Mouse (Mus musculus): ENCODE results near the gene Msmp. TPM values are rescaled to one million over a fixed set of nuclear protein-coding genes. Genes with fewer than 3 reads are reported as not detected.

The Msmp gene
- polyA plus RNA-seq, 1 experiment: not detected

DNA sequence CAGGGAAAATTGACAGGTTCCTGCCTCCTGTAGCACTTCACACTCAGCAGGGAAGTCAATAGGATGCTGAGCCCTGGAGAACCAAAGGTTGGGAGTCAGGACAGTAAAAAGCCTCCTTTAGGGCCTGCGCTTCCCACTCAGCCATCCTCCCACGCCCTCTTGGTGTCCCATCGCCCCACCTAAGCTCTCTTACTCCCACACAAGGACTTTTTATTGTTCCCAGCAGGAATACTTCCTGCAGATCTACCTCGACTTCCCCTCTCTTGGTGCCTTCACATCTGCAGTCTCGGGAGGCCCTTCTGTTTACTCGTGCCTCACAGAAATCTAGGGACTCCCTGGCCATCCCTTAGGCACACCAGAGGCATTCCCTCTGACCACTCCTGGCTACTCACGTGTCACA is 873 bp downstream of the Msmp start:
- Histone ChIP-seq H3K27me3 (ENCODE audit: control insufficient read depth, insufficient read depth, insufficient read length) (no peaks in the 10 kb centered on the region), H3K79me2 (ENCODE audit: control insufficient read depth, insufficient read depth) (no peaks in the 10 kb centered on the region), H3K36me3 (ENCODE audit: control insufficient read depth, insufficient read depth) (peaks cover 20% of the 10 kb centered on the region), H3K4me2 (ENCODE audit: low read depth) (no peak overlapping the region), H3K4me3 (no peak overlapping the region), H3ac (ENCODE audit: control insufficient read depth, insufficient read length) (no peak overlapping the region)
- TF ChIP-seq SRF (IDR thresholded peaks at IDR 0.05; ENCODE audit: control insufficient read depth, insufficient read length, low read depth) (no peak), MYOD1 (IDR thresholded peaks at IDR 0.05; ENCODE audit: control insufficient read depth in 1 of 3, insufficient read length in 2 of 3, low read depth in 2 of 3) (no peak), MAX (IDR thresholded peaks at IDR 0.05; ENCODE audit: low read depth) (no peak), TCF3 (IDR thresholded peaks at IDR 0.05; ENCODE audit: insufficient read length, low read depth) (no peak)

DNA sequence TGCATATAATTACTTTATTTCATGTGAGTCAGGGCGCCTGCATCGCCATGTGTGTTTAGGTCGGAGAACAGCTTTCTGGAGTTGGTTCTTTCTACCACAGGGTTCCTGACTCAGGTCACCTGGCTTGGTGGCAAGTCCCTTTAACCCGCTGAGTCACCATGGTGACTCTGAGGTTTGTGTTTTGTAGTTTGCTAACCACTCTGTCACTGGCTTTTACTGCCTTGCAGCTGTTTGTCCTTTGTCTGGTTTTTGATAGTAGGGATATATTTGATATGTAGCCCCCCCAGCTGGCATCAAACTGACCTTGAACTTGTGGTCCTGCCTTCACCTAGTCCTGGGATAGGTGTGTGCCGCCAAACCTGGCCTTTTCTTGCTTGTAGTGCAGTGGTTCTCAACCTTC is 2.1 kb downstream of the Msmp start:
- Histone ChIP-seq H3K4me2 (ENCODE audit: low read depth) (no peak overlapping the region), H3K36me3 (ENCODE audit: control insufficient read depth, insufficient read depth) (peaks cover 20% of the 10 kb centered on the region), H3K27me3 (ENCODE audit: control insufficient read depth, insufficient read depth, insufficient read length) (no peaks in the 10 kb centered on the region), H3ac (ENCODE audit: control insufficient read depth, insufficient read length) (no peak overlapping the region), H3K79me2 (ENCODE audit: control insufficient read depth, insufficient read depth) (peaks cover 4% of the 10 kb centered on the region), H3K4me3 (no peak overlapping the region)
- TF ChIP-seq POLR2AphosphoS2 (IDR thresholded peaks at IDR 0.05; ENCODE audit: insufficient read length, low read depth): no peak
- TF ChIP-seq E2F4 (IDR thresholded peaks at IDR 0.05; ENCODE audit: insufficient read depth): no peak
- TF ChIP-seq SRF (IDR thresholded peaks at IDR 0.05; ENCODE audit: control insufficient read depth, insufficient read length, low read depth): no peak
- TF ChIP-seq USF1 (IDR thresholded peaks at IDR 0.05; ENCODE audit: low read depth): no peak
- TF ChIP-seq MAX (IDR thresholded peaks at IDR 0.05; ENCODE audit: low read depth): no peak
- no peak for TF ChIP-seq REST (IDR thresholded peaks at IDR 0.05; ENCODE audit: insufficient read depth, insufficient read length)
- no peak for TF ChIP-seq POLR2A (IDR thresholded peaks at IDR 0.05; ENCODE audit: insufficient read length, low read depth)
- TF ChIP-seq MYOD1 (IDR thresholded peaks at IDR 0.05; ENCODE audit: control insufficient read depth in 1 of 3, insufficient read length in 2 of 3, low read depth in 2 of 3): no peak
- TF ChIP-seq TCF12 (IDR thresholded peaks at IDR 0.05; ENCODE audit: insufficient read depth, poor library complexity, severe bottlenecking): no peak
- no peak for TF ChIP-seq MYOG (IDR thresholded peaks at IDR 0.05; ENCODE audit: control insufficient read depth in 1 of 3, insufficient read depth in 1 of 3, insufficient read length in 2 of 3, low read depth in 2 of 3)
- no peak for TF ChIP-seq TCF3 (IDR thresholded peaks at IDR 0.05; ENCODE audit: insufficient read length, low read depth)
- no peak for TF ChIP-seq CEBPB (IDR thresholded peaks at IDR 0.05; ENCODE audit: insufficient read depth, poor library complexity, severe bottlenecking)

DNA sequence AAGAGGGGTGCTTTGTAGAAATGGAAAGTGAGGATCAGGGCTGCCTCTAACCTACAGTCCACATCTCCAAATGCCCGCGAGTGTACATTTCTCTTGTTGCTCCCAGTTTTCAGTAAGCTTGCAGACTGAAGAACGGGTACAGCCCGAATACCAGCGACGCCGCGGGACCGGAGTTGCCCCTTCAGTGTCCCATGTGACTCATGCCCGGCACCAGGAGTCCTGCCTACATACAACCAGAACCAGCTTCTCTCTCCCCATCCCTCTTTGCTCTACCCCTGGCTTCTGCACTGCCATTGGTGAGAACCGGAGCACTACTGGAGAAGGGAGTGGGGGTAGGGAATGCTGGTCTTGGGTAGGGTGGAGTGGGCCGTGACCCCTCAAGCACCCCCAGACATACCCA is 2.9 kb downstream of the Msmp start:
- H3K27me3 ChIP-seq (ENCODE audit: control insufficient read depth, insufficient read depth, insufficient read length): no peaks in the 10 kb centered on the region
- peaks cover 4% of the 10 kb centered on the region for H3K79me2 ChIP-seq (ENCODE audit: control insufficient read depth, insufficient read depth)
- no peak overlapping the region for H3ac ChIP-seq (ENCODE audit: control insufficient read depth, insufficient read length)
- peaks cover 20% of the 10 kb centered on the region for H3K36me3 ChIP-seq (ENCODE audit: control insufficient read depth, insufficient read depth)
- H3K4me2 ChIP-seq (ENCODE audit: low read depth): no peak overlapping the region
- H3K4me3 ChIP-seq: no peak overlapping the region
- TF ChIP-seq TCF3 (IDR thresholded peaks at IDR 0.05; ENCODE audit: insufficient read length, low read depth): no peak
- no peak for TF ChIP-seq E2F4 (IDR thresholded peaks at IDR 0.05; ENCODE audit: insufficient read depth)
- no peak for TF ChIP-seq MAX (IDR thresholded peaks at IDR 0.05; ENCODE audit: low read depth)
- TF ChIP-seq MYOD1 (IDR thresholded peaks at IDR 0.05; ENCODE audit: control insufficient read depth in 1 of 3, insufficient read length in 2 of 3, low read depth in 2 of 3): no peak
- no peak for TF ChIP-seq USF1 (IDR thresholded peaks at IDR 0.05; ENCODE audit: low read depth)
- no peak for TF ChIP-seq MYOG (IDR thresholded peaks at IDR 0.05; ENCODE audit: control insufficient read depth in 1 of 3, insufficient read depth in 1 of 3, insufficient read length in 2 of 3, low read depth in 2 of 3)
- no peak for TF ChIP-seq POLR2AphosphoS2 (IDR thresholded peaks at IDR 0.05; ENCODE audit: insufficient read length, low read depth)

DNA sequence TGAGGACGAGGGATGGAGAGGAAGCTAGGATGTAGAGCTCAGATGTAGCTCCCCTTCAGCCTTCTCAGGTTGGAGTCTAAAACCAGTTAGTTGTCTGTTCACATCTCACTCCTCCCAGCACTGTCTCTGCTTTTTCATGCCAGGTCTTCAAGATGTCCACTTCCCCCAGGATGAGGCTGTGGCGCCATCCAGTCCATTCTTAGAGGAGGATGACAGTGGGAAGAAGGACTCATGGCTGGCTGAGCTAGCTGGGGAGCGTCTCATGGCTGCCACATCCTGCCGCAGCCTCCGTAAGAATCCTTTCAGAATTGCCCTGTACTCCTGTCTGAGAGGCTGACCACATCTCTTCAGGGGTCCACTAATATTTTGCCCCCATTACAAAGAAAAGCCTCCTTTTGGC is 3.6 kb downstream of the Msmp start:
- no peak overlapping the region for H3K4me2 ChIP-seq (ENCODE audit: low read depth)
- peaks cover 20% of the 10 kb centered on the region for H3K36me3 ChIP-seq (ENCODE audit: control insufficient read depth, insufficient read depth)
- peaks cover 4% of the 10 kb centered on the region for H3K79me2 ChIP-seq (ENCODE audit: control insufficient read depth, insufficient read depth)
- H3ac ChIP-seq (ENCODE audit: control insufficient read depth, insufficient read length): no peak overlapping the region
- H3K4me3 ChIP-seq: no peak overlapping the region
- H3K27me3 ChIP-seq (ENCODE audit: control insufficient read depth, insufficient read depth, insufficient read length): no peaks in the 10 kb centered on the region
- no peak for TF ChIP-seq POLR2A (IDR thresholded peaks at IDR 0.05; ENCODE audit: insufficient read length, low read depth)
- no peak for TF ChIP-seq MAX (IDR thresholded peaks at IDR 0.05; ENCODE audit: low read depth)
- no peak for TF ChIP-seq TCF3 (IDR thresholded peaks at IDR 0.05; ENCODE audit: insufficient read length, low read depth)
- no peak for TF ChIP-seq USF1 (IDR thresholded peaks at IDR 0.05; ENCODE audit: low read depth)
- TF ChIP-seq E2F4 (IDR thresholded peaks at IDR 0.05; ENCODE audit: insufficient read depth): no peak
- TF ChIP-seq MYOD1 (IDR thresholded peaks at IDR 0.05; ENCODE audit: control insufficient read depth in 1 of 3, insufficient read length in 2 of 3, low read depth in 2 of 3): no peak
- no peak for TF ChIP-seq MYOG (IDR thresholded peaks at IDR 0.05; ENCODE audit: control insufficient read depth in 1 of 3, insufficient read depth in 1 of 3, insufficient read length in 2 of 3, low read depth in 2 of 3)
- TF ChIP-seq SRF (IDR thresholded peaks at IDR 0.05; ENCODE audit: control insufficient read depth, insufficient read length, low read depth): no peak

DNA sequence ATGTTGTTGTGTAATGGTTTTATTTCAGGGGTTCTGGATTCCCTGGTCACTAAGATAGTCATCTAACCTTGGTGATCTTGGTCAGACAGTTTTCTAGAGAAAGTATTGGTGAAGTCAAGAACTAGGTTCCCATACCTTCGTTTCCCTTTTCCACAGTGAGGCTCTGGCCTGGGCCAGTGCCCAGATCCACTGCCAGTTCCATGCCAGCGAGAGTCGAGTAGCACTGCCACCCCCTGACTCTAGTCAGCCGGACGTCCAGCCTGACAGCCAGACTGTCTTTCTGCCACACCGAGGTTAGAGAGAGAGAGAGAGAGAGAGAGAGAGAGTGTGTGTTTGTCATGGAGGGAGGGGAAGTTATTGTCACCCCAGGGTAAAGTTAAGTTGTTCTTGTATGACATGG is 4.6 kb downstream of the Msmp start:
- Histone ChIP-seq H3K79me2 (ENCODE audit: control insufficient read depth, insufficient read depth) (peaks cover 4% of the 10 kb centered on the region), H3K4me2 (ENCODE audit: low read depth) (peak overlapping the region; percentile 82), H3K36me3 (ENCODE audit: control insufficient read depth, insufficient read depth) (peaks cover 20% of the 10 kb centered on the region), H3ac (ENCODE audit: control insufficient read depth, insufficient read length) (peak overlapping the region; percentile 47), H3K4me3 (peak overlapping the region; percentile 77), H3K27me3 (ENCODE audit: control insufficient read depth, insufficient read depth, insufficient read length) (no peaks in the 10 kb centered on the region)
- TF ChIP-seq MYOD1 (IDR thresholded peaks at IDR 0.05; ENCODE audit: control insufficient read depth in 1 of 3, insufficient read length in 2 of 3, low read depth in 2 of 3): no peak
- no peak for TF ChIP-seq TCF12 (IDR thresholded peaks at IDR 0.05; ENCODE audit: insufficient read depth, poor library complexity, severe bottlenecking)
- TF ChIP-seq SRF (IDR thresholded peaks at IDR 0.05; ENCODE audit: control insufficient read depth, insufficient read length, low read depth): no peak
- TF ChIP-seq POLR2AphosphoS2 (IDR thresholded peaks at IDR 0.05; ENCODE audit: insufficient read length, low read depth): no peak
- no peak for TF ChIP-seq TCF3 (IDR thresholded peaks at IDR 0.05; ENCODE audit: insufficient read length, low read depth)
- TF ChIP-seq MAX (IDR thresholded peaks at IDR 0.05; ENCODE audit: low read depth): no peak
- TF ChIP-seq POLR2A (IDR thresholded peaks at IDR 0.05; ENCODE audit: insufficient read length, low read depth): no peak
- TF ChIP-seq MYOG (IDR thresholded peaks at IDR 0.05; ENCODE audit: control insufficient read depth in 1 of 3, insufficient read depth in 1 of 3, insufficient read length in 2 of 3, low read depth in 2 of 3): no peak
- TF ChIP-seq REST (IDR thresholded peaks at IDR 0.05; ENCODE audit: insufficient read depth, insufficient read length): no peak
- TF ChIP-seq USF1 (IDR thresholded peaks at IDR 0.05; ENCODE audit: low read depth): no peak
- TF ChIP-seq CEBPB (IDR thresholded peaks at IDR 0.05; ENCODE audit: insufficient read depth, poor library complexity, severe bottlenecking): no peak
- no peak for TF ChIP-seq E2F4 (IDR thresholded peaks at IDR 0.05; ENCODE audit: insufficient read depth)

Measured in myocyte (in vitro differentiated cells).